Mouse (Mus musculus) urinary bladder, adult 18-20 months (tissue): ENCODE measurements around the gene Tti1.
"Not testable (repeated sequence)": the region's sequence is repeated elsewhere in the genome, so short reads cannot be mapped to it uniquely, and the experiment has no call there.

ENCODE experiments used
- DNase-seq, 2 experiments: peaks; one replicate each; pipeline ENCODE4 v3.0.0; 2022; ENCODE audit warnings: low spot score in 2 of 2, mixed read lengths in 2 of 2

Tti1 gene

GRCm38 (mm10) chr2:158028354-158028863, at the start of gene Tti1, which contains the start of gene Rprd1b:
Gene Tti1, minus strand, starts transcription at chr2:158028433.
Gene Rprd1b, plus strand, starts transcription at chr2:158028497.
- DNase-seq = peak; percentile 90 to 95

- DNase-seq = no peak
These were observed 49.7 kb upstream of the Tti1 start for GRCm38 (mm10) chr2:158077981-158078380.

GRCm38 (mm10) chr2:158076690-158077089, 48.5 kb upstream of the Tti1 start:
- no peak for DNase-seq

- DNase-seq = no peak
These were observed 46.6 kb upstream of the Tti1 start for GRCm38 (mm10) chr2:158074835-158075234.

- DNase-seq = no peak
These were observed 43.4 kb upstream of the Tti1 start for GRCm38 (mm10) chr2:158071633-158071995.

- peak in 1 of 2 experiments; percentile 54 for DNase-seq
These were observed 42.8 kb upstream of the Tti1 start for GRCm38 (mm10) chr2:158070885-158071632.

GRCm38 (mm10) chr2:158068444-158068971, 40.3 kb upstream of the Tti1 start:
- DNase-seq = no peak

GRCm38 (mm10) chr2:158067260-158067824, 39.1 kb upstream of the Tti1 start:
- no peak for DNase-seq

- no peak for DNase-seq
These were observed 38.2 kb upstream of the Tti1 start for GRCm38 (mm10) chr2:158066456-158066855.

GRCm38 (mm10) chr2:158065064-158065463, 36.8 kb upstream of the Tti1 start:
- no peak for DNase-seq

- no peak for DNase-seq
These were observed 36.4 kb upstream of the Tti1 start for GRCm38 (mm10) chr2:158064571-158065048.

GRCm38 (mm10) chr2:158063036-158063435, 34.8 kb upstream of the Tti1 start:
- no peak for DNase-seq

GRCm38 (mm10) chr2:158059666-158060105, 31.5 kb upstream of the Tti1 start:
- DNase-seq = no peak

GRCm38 (mm10) chr2:158058534-158058933, 30.3 kb upstream of the Tti1 start:
- no peak for DNase-seq

- DNase-seq = no peak
These were observed 28.8 kb upstream of the Tti1 start for GRCm38 (mm10) chr2:158057030-158057429.

- DNase-seq = not testable (repeated sequence)
These were observed 27.1 kb upstream of the Tti1 start for GRCm38 (mm10) chr2:158055383-158055782.

- DNase-seq = no peak
These were observed 26.4 kb upstream of the Tti1 start for GRCm38 (mm10) chr2:158054596-158054995.

- DNase-seq = no peak
These were observed 21.9 kb upstream of the Tti1 start for GRCm38 (mm10) chr2:158050116-158050515.

GRCm38 (mm10) chr2:158048718-158049117, 20.5 kb upstream of the Tti1 start:
- no peak for DNase-seq

- DNase-seq = no peak
These were observed 19.7 kb upstream of the Tti1 start for GRCm38 (mm10) chr2:158047903-158048302.

GRCm38 (mm10) chr2:158046186-158046585, 18.0 kb upstream of the Tti1 start:
- no peak for DNase-seq

GRCm38 (mm10) chr2:158043504-158043903, 15.3 kb upstream of the Tti1 start:
- no peak for DNase-seq

GRCm38 (mm10) chr2:158040396-158040795, 12.2 kb upstream of the Tti1 start:
- DNase-seq = no peak
